Mouse (Mus musculus) layer of hippocampus, adult 8-10 months (tissue): ENCODE data around the gene Nfyb. TPM values are rescaled to one million over a fixed set of nuclear protein-coding genes. Genes with fewer than 3 reads are reported as not detected.

ENCODE experiments used
- DNase-seq, 2 experiments: peaks; one replicate each; pipeline ENCODE4 v3.0.0; 2022; ENCODE audit warnings: low spot score in 2 of 2
- total RNA-seq, 4 experiments: library from RNA; stranded (reverse); gene quantifications; 2 replicates each; pipeline ENCODE4 v1.2.4; 2022

Gene Nfyb
- total RNA-seq, 4 experiments from 2014 or later, result 58.1 to 69.3 (median 62.9) TPM

DNA sequence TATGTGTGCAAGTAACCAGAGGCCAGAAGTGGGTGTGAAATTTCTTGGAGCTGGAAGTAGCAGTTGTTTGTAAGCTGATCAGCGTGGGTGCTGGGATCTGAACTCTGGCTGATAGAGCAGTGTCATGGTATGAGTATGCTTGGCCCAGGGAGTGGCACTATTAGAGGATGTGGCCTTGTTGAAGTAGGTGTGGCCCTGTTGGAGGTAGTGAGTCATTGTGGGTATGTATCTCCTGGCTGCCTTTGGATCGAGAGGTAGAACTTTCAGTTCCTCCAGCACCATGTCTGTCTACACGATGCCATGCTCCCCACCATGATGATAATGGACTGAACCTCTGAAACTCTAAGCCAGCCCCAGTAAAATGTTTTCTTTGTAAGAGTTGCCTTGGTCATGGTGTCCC is 16.4 kb upstream of the Nfyb start:
- no peak for DNase-seq

DNA sequence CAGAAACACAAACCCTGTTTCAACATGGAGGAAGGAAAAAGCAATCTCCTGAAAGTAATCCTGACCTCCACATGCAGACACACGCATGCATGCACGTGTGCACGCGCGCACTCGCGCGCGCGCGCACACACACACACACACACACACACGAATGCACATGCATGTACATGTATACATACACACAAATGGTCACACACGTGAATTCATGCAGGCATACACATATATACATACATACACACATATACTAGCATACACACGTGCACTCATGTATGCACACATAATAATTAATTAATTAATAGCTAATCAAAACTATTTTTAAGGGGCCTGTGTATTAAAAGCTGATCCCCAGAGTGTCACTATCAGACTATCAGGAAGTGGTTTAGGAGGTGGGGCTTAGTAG is 15.9 kb upstream of the Nfyb start:
- DNase-seq, result no peak

DNA sequence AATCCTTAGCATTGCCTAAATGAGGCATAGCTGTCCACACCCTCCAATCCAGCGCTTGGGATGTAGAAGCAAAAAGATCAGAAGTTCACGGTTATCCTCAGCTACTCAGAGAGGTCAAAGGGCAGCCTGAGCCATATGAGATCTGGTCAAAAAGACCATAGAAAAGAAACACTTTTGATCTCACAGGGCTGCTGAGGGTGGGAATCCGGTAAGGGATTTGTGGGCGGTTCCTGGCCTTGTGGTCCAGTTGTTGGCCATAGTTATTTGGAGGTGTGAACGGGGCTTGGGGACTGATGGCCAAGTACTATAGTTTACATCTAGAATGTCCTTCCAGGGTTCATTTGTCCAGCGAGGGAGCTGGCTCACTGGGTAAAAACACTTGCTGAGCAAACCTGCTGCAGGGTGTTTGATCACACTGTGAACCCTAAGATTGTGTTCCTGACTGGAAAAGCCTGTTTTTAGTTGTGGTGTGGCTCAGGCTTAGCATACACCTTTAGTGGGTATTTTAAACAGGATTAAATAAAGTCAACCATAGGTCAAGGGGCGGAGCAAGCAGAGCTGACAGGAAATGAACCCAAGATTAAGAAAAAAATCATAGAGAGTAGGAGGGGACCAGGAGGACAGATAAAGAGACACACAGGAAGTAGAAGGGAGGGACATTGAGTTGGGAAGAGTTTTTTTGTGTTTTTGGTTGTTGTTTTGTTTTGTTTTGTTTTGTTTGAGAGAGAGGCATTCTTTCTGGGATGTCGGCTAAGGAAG is 15.0 kb upstream of the Nfyb start:
- DNase-seq, result no peak

DNA sequence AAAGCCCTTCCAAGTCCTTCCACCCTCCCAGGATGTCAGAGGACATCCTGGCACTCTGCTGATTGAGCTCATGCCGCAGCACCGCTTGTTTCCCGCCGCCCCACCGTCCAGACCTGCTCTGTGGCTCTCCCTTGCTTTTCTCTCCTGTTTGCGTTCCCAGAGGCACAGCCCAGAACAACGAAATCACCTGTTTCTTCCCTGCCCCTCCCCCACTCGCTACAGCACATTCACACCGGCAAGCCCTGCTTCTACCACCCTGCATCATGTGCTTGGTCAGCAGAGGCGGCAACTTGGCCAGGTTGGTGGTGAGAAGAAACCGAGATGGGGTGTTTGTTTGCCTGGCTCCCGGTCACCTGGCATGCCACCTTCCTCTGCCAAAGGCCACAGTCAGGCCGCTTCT is 13.9 kb upstream of the Nfyb start:
- DNase-seq, result no peak

DNA sequence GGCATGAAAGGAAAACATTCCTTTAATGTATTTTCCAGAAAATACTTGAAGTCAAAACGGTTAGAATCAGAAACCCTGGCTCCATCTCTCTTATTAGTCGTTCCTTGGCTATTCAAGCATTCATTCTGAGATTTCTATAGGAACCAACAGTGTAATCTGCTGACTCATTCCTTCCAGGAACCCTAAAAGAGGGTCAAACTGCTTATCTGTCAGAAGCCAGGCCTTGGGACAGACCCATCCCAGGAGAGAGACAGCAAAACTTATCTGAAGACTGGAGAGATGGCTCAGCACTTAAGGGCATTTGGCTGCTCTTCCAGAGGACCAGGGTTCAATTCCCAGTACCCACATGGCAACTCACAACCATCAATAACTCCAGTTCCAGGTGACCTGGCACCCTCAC is 13.1 kb upstream of the Nfyb start:
- no peak for DNase-seq

DNA sequence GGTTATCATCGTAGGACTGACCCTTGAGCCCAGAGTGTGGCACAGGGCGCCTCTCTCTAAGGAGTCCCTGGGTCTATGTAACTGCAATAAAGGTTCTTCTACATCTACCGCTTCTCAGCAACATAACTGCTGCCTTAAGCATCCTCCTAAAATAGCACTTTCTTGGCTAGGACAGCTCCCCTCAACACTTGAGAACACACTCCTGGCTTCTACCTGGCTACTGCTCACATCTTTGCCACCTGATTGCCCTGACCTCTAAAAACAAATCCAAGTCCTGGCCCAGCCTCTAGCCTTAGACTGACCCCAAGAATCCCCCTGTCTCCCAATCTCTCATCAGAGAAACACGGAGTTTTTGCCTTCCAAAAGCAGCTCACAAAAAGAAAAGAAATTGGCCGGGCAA is 10.9 kb upstream of the Nfyb start:
- DNase-seq, result no peak

DNA sequence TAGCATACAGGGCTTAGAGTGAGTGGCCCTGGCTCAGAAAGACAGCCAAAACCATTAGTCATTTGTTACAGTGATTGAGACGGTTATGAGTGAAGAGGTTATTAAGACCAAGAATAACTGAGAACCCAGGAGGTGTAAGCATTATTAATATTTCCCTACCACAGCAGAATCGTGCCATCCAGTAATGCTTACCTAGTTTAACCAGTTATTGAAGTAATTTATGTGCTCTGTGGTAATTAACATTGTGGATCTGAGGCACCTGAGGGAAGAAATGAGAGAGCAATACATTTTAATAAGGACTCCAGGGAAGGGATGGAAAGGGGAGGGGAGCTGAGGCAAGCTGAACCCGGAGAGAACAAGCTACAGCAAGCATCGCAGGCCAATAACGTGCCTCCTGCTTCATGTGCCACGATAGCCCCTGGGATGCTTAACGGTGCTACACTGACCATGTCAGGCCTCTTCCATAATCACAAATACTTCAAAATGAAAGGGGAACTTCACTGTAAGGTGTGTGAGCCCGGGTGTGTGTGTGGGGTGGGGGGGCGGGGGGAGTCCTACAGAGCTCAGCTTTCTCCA is 7.7 kb upstream of the Nfyb start:
- no peak for DNase-seq

DNA sequence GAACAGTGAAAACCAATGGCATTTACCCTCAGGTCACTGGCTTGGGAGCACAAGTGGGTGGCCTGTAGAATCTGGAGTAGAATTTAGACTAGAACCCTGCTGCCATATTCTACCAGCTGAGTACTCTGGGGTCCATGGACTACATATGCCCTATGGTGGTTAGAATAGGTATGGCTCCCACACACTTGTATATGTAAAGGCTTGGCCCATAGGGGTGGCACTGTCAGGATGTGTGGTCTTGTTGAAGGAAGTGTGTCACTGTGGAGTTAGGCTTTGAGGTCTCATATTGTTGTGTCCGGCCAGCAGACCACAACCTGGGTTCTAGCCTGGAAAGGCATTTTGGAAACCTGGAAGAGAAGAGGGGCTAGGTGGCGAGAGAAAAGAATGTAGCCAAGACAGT is 6.8 kb upstream of the Nfyb start:
- DNase-seq, result no peak

DNA sequence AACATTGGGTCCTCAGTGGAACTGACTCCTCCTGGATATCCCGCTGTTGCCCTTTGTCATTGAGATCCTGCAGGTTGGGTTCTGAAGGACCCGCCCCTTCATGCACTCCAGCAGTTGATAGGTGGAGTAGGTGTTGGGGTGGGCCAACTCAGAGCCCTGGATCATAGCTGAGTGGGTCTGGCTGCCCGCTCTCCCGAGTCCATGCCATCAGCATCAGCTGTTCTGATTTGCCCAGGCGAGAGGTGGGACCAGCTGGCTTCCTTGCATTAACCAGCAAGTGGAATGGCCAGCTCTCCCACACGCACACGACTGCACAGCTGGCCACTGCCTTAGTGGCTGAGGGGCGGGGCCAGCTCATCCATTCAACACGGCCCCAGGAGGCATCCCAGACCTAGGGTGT is 5.0 kb upstream of the Nfyb start:
- DNase-seq, result no peak

DNA sequence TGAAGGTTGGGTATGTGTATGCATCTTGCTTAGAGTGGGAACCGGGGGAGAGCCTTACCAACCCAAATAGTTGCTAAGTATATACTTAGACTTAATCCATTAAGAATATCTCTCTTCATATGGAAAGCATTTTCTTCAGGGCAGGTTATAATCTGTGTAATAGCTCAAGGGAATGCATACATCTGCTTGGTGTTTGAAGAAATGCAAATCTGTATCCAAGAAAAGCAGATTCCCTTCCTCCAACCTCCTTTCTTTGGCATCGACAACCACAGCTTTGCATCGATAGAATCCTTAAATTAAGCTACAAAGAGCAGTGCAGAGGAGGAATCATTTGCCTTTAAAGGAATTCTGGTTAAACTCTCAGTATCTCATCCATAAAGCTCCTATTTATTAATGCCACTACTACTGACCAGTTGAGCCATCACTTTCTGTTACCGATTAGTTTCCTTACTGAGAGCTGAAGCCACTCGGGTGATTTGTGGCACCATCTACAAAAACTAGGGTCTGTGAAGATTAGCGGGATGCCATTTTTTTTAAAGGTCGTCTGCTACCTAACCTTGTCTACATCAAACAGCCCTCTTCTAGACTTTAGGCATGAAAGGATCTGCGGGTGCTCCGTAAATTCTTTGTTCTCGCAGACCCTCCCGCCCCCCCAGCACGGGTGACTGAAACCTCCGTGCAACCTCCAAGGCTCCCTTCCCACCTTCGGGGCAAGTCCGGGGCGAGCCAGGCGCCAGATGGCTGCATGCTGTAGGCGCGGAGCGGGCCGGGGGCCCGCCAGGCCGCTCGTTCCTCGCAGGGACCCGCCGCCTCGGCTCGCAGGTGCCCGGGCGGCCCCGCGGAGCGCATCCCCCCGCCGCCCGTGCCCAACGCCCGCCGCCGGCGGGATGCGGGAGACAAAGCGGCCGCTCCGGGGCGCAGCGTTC is 925 bp downstream of the Nfyb start:
- DNase-seq, result no peak

DNA sequence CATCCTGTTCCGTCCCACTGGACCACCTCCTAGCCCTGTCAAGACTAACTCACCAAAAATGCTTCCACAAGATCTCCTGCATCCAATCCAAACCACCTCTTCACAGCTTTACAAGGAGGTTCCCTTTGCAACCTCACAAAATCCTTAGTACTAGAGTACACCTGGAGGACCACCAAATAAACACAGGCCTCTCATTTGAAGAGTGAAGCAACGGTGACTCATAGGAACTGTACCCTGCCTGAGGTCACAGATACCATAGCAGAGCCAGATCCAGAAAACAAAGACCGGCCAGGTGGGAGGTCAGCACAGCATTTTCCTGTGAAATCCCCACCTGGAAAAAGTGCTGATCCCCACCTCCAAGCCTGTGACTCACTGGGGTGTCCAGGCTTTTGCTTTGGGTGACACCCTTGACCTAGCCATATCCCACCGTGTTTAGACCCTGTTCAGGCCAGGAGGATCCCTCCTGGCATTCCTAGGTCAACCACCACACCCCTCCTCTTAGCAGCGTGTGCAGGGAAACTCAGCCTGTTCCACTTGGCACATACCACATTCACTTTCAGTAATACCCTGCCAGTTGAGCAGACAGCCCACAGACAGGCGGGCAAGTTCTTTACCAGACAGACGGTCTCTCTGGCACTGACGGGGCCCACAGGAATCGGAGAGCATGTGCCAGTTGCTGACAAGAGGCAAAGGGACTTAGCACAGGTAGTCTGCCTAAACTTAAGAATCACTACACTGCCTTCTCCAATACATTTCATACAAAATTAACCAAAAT is 2.7 kb downstream of the Nfyb start:
- peak; percentile 66 to 70 for DNase-seq

DNA sequence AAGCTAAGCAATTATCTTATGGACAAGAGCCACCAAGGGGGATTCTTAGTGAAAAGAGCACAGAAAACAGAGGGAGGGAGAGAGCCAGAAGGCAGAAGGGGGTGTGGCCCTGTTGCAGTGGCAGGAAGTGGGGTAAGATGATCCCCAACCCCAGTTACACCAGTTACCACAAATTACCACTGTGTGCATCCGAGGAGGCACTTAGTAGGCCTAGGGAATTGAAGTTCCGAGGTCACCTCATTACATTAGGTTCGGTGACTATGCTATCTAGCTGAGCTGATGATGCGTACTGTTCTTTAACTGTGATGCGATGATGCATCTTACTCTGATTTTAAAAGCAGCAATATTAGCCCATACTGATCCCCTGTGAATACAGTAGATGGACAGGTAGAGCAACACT is 4.2 kb downstream of the Nfyb start:
- DNase-seq, result no peak

DNA sequence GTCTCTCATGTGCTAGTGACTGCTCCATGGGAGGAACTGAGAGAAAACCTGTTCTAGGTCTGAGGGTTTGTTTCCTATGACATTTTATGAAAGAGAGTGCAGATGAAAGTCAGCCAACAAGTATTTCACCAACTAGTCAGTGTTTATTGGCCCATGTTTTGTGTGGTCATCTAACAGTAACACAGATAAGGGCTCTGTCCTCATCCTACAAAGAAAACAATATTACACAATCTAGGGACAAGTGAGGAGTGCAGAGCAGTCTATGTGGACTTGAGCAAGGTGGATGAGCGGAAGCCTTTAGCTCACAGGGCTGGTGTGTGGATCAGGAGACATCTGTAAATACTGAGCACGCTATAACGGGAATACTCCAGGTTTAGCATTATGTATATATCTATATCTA is 5.1 kb downstream of the Nfyb start:
- no peak for DNase-seq

DNA sequence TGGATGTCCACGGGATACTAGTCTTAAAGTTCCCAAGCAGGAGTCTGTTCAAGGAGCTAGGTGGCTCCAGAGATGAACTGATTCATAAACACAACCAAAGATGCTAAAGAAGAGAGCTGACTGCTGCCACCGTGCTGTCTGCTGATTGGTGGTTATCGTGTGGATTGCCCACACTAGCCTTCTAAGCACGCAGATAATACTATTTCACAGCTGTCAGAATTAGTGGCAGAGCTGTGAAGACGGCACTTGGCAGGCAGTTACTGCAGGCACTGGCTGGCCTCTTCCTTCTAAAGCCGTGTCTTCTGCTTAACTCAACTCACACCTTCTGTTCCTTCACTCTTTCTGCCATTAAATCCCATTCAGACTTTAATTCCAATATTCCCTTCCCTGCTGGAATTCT is 5.6 kb downstream of the Nfyb start:
- DNase-seq, result no peak

DNA sequence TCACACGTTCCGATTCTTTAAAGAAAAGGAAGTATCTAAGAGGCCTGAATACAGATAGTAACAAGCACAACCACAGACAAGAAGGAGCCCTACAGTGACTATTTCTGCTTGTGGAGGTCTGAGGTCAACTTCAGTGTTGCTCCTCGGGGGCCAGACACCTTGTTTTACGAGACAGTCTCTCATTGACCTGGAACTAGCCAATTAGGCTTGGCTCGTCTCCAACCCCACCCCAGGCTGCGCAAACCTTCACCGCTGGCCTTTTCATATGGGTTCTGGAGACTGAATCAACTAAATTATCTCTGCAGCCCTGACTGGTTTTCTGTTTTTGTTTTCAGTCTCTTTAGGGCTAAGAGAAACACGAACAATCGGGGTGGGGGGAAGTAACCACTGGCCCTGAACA is 6.6 kb downstream of the Nfyb start:
- no peak for DNase-seq

DNA sequence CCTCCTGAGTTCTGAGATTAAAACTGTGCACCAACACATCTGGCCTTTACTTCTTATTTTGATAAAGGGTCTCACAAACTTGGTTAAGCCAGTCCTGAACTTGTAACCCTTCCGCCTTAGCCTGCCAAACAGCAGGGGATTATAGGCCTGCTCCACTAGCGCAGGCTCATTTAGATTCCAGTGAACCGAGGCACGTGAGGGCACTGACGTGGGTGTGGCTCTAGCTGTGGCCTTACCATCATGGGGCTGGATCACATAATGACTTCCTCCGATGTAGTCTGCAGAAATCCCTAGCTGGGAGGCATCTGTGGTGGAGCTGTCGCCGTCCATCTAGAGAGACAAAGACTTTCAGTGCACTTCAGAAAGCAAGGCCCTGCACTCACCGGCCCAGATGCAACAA is 7.5 kb downstream of the Nfyb start:
- DNase-seq, result no peak

DNA sequence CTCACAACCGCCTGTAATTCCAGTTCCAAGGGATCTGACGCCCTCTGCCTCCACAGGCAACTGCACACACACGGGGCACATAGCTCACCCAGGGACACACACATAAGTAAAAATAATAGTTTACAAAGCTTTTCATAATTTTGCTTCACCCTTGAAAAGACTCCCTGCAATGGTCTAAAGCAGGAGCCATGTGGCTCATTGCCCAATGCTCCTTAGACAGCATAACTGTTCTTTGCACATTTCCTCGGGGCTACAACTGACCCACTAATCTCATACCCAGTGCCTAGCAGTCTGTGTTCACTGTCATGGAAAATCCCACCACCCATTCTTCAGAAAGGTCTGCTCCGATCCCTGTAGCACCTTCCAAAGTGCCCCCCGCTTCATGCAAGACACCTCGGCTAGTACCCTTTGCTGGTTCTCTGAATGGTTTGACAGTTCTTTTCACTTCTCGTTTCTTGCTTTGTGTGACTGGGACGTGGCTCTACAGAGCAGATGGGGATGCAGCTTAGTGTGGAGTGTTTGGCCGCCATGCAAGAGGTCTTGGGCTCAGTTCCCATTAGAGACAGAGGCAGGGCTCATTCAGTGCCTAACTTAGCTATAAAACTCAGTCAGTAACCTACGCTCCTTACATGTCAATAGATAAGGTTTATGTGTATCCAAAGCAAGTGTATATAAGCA is 8.6 kb downstream of the Nfyb start:
- DNase-seq, result no peak

DNA sequence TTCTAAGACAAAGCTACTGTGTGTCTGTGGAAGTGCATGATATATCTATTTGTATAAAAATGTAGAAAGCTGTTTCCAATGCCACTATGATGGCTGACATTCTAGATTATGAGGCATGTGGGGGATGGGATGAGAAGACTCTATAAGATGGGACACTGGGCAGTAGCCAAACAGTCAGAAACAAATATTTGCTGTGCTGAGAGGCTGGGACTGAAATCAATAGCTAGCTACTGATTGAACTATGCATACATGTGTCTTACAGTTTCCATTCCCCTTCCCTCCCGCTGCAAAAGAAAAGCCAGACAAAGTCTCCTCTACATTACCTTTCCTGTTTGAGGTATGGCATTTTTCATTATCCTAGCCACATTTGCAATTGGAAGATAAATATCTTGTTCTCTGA is 9.3 kb downstream of the Nfyb start:
- no peak for DNase-seq

DNA sequence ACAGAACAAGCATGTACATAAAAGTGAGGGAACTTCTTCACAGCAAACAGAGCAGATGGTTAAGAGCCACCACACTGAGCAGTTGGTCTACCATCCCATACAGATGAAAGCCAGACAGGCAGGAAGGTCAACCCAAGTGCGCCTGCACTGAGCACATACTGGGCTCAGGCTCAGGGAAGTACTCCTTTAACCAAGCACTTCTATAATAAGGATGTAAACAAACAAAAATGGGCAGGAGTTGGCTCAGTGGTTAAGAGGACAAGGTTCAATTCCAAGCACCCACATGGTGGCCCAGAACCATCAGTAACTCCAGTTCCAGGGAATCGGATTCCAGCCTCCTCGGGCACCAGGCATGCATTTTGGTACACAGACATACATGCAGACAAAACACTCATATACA is 11.0 kb downstream of the Nfyb start:
- DNase-seq, result no peak

DNA sequence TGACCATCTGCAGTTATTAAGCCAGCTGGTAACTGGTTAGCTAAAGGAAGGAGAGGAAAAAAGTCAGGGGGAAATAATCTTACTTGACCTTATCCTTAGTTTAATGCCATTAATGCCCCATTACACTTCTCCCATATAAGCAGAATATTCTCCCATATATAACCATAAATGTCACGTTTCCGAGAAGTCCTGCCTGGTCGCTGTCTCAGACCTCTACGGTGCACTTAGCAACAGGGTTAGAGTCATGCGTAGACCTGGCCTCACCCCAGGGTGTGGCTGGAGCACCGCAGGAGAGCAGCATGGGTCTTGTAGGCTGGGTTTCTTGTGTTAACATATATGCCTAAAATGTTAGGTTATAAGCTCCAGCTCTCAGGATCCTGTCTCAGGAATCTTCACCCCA is 13.2 kb downstream of the Nfyb start:
- no peak for DNase-seq
